Mouse (Mus musculus): ENCODE measurements around the gene Ptafr. TPM values are rescaled to one million over a fixed set of nuclear protein-coding genes. Genes with fewer than 3 reads are reported as not detected.

The Ptafr gene
- total RNA-seq, 2 experiments from 2014 or later: 1.6 to 2.1 TPM

DNA sequence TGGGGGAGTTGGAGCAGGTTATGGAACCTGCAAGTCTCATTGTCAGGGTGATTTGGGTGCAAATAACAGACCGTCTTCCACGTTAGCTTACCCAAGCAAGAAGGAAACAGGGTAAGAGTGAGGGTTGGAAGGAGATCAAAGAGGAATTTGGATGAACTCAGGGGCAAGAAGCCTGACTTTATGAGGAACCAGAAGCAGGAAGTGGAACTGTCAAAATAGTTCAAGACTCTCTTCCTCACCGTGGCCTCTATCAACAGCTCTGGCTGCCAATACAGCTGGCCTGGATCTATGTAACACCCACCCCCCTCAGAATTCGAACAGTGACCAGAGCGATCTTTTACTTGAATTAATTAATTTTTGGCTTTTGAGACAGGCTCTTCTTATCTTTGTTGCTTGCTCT lies 41.9 kb downstream of the Ptafr start:
- intact Hi-C loops (cut with DNase I): no loop called here
- DNase-seq (ENCODE audit: low spot score): no peak

GRCm38 (mm10) chr4:132608147-132608546 lies 44.3 kb downstream of the Ptafr start:
- intact Hi-C loops (cut with DNase I): no loop called here
- no peak for DNase-seq (ENCODE audit: low spot score)

- intact Hi-C loops (cut with DNase I): no loop called here
- no peak for DNase-seq (ENCODE audit: low spot score)
Observed at GRCm38 (mm10) chr4:132610301-132610984, 46.6 kb downstream of the Ptafr start.

- intact Hi-C loops (cut with DNase I): no loop called here
- DNase-seq (ENCODE audit: low spot score): no peak
Observed at GRCm38 (mm10) chr4:132611320-132611719, 47.5 kb downstream of the Ptafr start.

DNA sequence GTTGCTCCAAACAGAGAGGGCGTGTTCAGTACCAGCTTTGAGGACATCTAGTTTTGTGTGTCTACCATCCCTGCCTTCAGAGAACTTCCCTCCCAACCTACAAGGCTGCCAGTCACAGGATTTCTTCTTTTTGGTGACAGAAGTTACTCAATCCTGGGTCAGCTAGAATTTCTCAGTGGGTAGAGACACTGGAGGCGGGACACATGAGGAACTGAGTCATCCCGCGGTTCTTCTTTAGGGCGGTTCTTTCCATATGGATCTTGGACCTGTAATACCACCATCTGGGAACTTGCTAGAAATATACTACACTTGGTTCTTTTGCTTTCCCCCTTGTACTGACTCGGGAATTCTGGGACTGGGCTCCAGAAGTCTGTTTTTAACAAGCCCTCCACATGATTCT lies 54.0 kb downstream of the Ptafr start:
- intact Hi-C loops (cut with DNase I): loop anchor here (5.0 kb wide), 1 partner anchor 46 kb away; no protein-coding TSS in a partner anchor
- DNase-seq (ENCODE audit: low spot score): no peak

GRCm38 (mm10) chr4:132618850-132619375 lies 55.0 kb downstream of the Ptafr start:
- intact Hi-C loops (cut with DNase I): loop anchor here (5.0 kb wide), 1 partner anchor 47 kb away; no protein-coding TSS in a partner anchor
- DNase-seq (ENCODE audit: low spot score): no peak

DNA sequence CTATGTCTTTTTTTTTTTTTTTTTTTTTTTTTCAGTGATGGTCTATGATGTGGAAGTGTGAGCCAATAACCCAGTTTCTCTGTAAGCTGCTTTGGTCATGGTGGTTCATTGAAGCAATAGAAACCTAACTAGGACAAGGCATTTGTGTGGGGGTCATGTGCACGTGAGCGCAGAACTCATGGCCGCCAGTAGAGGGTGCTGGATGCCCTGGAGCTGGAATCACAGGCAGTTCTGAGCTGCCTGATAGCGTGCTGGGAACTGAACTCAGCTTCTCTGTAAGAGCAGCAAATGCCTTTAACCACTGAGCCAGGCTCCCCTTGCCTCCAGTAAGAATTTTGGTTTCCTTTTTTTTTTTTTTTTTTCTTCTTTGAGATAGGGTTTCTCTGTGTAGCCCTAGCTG lies 56.3 kb downstream of the Ptafr start:
- intact Hi-C loops (cut with DNase I): no loop called here

DNA sequence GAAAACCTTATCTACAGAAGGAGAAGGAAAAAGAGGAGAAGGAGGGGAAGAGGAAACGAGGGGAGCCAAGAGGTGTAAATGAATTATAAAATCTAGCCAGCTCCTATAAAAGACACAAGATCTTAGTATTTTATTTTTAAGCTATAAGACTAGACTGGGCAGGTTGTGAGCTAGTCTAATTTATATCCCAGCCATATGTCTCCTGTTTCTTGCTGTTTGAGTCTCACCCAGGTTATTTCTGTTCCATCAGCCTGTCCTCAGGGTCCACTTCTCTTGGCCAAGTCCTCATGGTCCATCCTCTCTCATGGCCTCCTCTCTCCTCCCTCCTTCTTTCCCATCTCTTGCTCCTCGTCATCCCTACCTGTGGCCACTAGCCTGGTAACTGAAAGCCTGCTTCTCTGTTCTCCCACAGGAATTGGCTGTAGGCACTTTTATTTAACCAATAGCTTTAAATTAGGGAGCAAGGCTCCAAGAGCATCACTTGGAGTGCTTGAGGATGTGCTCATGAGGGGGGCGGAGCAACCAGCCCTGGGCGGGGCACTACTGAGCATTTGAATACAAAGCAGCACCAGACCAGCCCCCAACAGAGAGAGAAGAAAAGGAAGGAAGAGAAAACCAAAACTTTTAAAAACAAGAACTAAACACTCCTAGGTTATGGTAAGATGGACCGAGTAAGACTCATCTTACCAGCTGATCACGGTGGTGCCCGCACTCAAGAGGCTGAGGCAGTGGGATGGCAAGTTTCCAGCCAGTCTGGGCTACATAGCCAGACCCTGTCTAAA lies 57.6 kb downstream of the Ptafr start:
- intact Hi-C loops (cut with DNase I): no loop called here

More for the DNA sequence above, 56.3 kb downstream of the Ptafr start:
- DNase-seq (ENCODE audit: low spot score): no peak

GRCm38 (mm10) chr4:132624034-132624657 lies 60.3 kb downstream of the Ptafr start:
- DNase-seq (ENCODE audit: low spot score): no peak
- intact Hi-C loops (cut with DNase I): no loop called here

More for the DNA sequence above, 57.6 kb downstream of the Ptafr start:
- no peak for DNase-seq (ENCODE audit: low spot score)

- intact Hi-C loops (cut with DNase I): no loop called here
- DNase-seq (ENCODE audit: low spot score): no peak
Observed at GRCm38 (mm10) chr4:132628830-132629229, 65.0 kb downstream of the Ptafr start.

Other genes with a start within 250 kb of the Ptafr start
- gene Trnau1ap, start 234.5 kb upstream of the Ptafr start, total RNA-seq (2021): 10 to 100 TPM; 22.2 to 23.7 TPM
- 1 to 10 TPM; 8.6 to 8.9 TPM for gene Rcc1, start 210.5 kb upstream of the Ptafr start, total RNA-seq (2021)
- 10 to 100 TPM; 23.2 to 23.4 TPM for gene Phactr4, start 141.6 kb upstream of the Ptafr start, total RNA-seq (2021)
- gene Med18, start 100.1 kb upstream of the Ptafr start, total RNA-seq (2021): 1 to 10 TPM; 4.4 to 4.8 TPM
- 1 to 10 TPM; 2.5 to 3.3 TPM for gene Sesn2, start 53.6 kb upstream of the Ptafr start, total RNA-seq (2021)
- gene Atpif1, start 30.4 kb upstream of the Ptafr start, total RNA-seq (2021): 100 to 1,000 TPM; 301 to 320 TPM
- gene Dnajc8, start 28.5 kb upstream of the Ptafr start, total RNA-seq (2021): 10 to 100 TPM; 49.4 to 57.1 TPM
- gene Eya3, start 74.9 kb downstream of the Ptafr start, total RNA-seq (2021): 10 to 100 TPM; 28.1 to 33.8 TPM
- 1 to 10 TPM; 2.1 to 2.7 TPM for gene Xkr8, start 168.5 kb downstream of the Ptafr start, total RNA-seq (2021)
- gene Smpdl3b, start 193.2 kb downstream of the Ptafr start, total RNA-seq (2021): under 1 TPM; 0.36 to 0.94 TPM
- 10 to 100 TPM; 10.3 to 12.5 TPM for gene Rpa2, start 204.3 kb downstream of the Ptafr start, total RNA-seq (2021)
- 1 to 10 TPM; 1.9 to 2.0 TPM for gene Themis2, start 232.3 kb downstream of the Ptafr start, total RNA-seq (2021)